ENCODE assay signal across 14 mouse cellular contexts in genomic region chr11:34975771-34976302, GRCm38 (mm10).
A peak's percentile ranks its signal among the peaks of the same experiment; 100 is the strongest.
DNase-seq lines count a peak whose midpoint lies in the region; ATAC-seq and TF ChIP-seq lines count a peak whose summit lies in the region.
"Had no signal": no experiment of that assay in that cellular context is flagged by ENCODE, and none has a peak within 500 bp of the region (broad histone marks: within the 10 kb centered on the region; RNA-seq: fewer than 3 reads in every experiment).

No protein-coding gene starts in this region.

- no peak for TF ChIP-seq CTCF in liver, postnatal 0 days (IDR thresholded peaks at IDR 0.05; ENCODE audit: low read depth)

- 0 out of 2 replicates have a peak overlapping the region, but pooled peaks have one; percentile 3 for H3K4me2 ChIP-seq in heart, embryonic 12.5 days
- no peak overlapping the region for H3K4me2 ChIP-seq in liver, postnatal 0 days (ENCODE audit: low read depth, low read length)
- H3K4me2 ChIP-seq in liver, embryonic 11.5 days, result no peak overlapping the region
- no peak overlapping the region for H3K4me2 ChIP-seq in stomach, embryonic 16.5 days (ENCODE audit: low read depth, low read length)
- H3K4me2 ChIP-seq: embryonic facial prominence, embryonic 13.5 days; hindbrain, embryonic 15.5 days; limb, embryonic 15.5 days had no signal

- intact Hi-C loops in heart, postnatal 14 days (cut with DNase I), result no loop called here

- H3K27ac ChIP-seq in heart, embryonic 12.5 days (ENCODE audit: poor library complexity, severe bottlenecking), result no peak overlapping the region; the same call in 1 of the 2 replicates
- 0 out of 2 replicates have a peak overlapping the region, but pooled peaks have one; percentile 12 for H3K27ac ChIP-seq in liver, postnatal 0 days (ENCODE audit: low read depth)
- no peak overlapping the region for H3K27ac ChIP-seq in liver, embryonic 11.5 days (ENCODE audit: low read depth, low read length)
- peak overlapping the region; percentile 34; the same call in 1 of the 2 replicates for H3K27ac ChIP-seq in stomach, embryonic 16.5 days (ENCODE audit: low read length)
- H3K27ac ChIP-seq: embryonic facial prominence, embryonic 13.5 days; hindbrain, embryonic 15.5 days; limb, embryonic 15.5 days had no signal

- no peak overlapping the region for H3K4me3 ChIP-seq in heart, embryonic 12.5 days
- no peak overlapping the region for H3K4me3 ChIP-seq in liver, postnatal 0 days (ENCODE audit: low read depth, low read length)
- no peak overlapping the region for H3K4me3 ChIP-seq in liver, embryonic 11.5 days (ENCODE audit: low read depth, low read length)
- no peak overlapping the region for H3K4me3 ChIP-seq in stomach, embryonic 16.5 days (replicated peaks; ENCODE audit: low read length)
- H3K4me3 ChIP-seq: embryonic facial prominence, embryonic 13.5 days; hindbrain, embryonic 15.5 days; limb, embryonic 15.5 days had no signal

- no peak for TF ChIP-seq EP300 in liver, postnatal 0 days (IDR thresholded peaks at IDR 0.05; ENCODE audit: low read depth)

- WGBS in heart, embryonic 12.5 days, result 55% methylated on average over 8 of the region's 8 CpGs
- 53% methylated on average over 8 of the region's 8 CpGs for WGBS in liver, postnatal 0 days (ENCODE audit: insufficient replicate concordance)
- 59% methylated on average over 8 of the region's 8 CpGs for WGBS in liver, embryonic 11.5 days
- 16% methylated on average over 8 of the region's 8 CpGs for WGBS in stomach, embryonic 16.5 days

- H3K36me3 ChIP-seq in heart, embryonic 12.5 days, result no peaks in the 10 kb centered on the region
- H3K36me3 ChIP-seq in liver, postnatal 0 days (replicated peaks; ENCODE audit: insufficient read depth, low read length), result no peaks in the 10 kb centered on the region
- H3K36me3 ChIP-seq in liver, embryonic 11.5 days (ENCODE audit: control insufficient read depth, insufficient read depth, low read length), result no peaks in the 10 kb centered on the region
- no peaks in the 10 kb centered on the region for H3K36me3 ChIP-seq in stomach, embryonic 16.5 days (ENCODE audit: control insufficient read depth, insufficient read depth, low read length)
- H3K36me3 ChIP-seq: embryonic facial prominence, embryonic 13.5 days; hindbrain, embryonic 15.5 days; limb, embryonic 15.5 days had no signal

- H3K9me3 ChIP-seq in heart, embryonic 12.5 days (replicated peaks), result no peaks in the 10 kb centered on the region
- H3K9me3 ChIP-seq in liver, postnatal 0 days (ENCODE audit: low read length), result no peaks in the 10 kb centered on the region
- H3K9me3 ChIP-seq in liver, embryonic 11.5 days (ENCODE audit: control insufficient read depth, low read length), result no peaks in the 10 kb centered on the region
- no peaks in the 10 kb centered on the region for H3K9me3 ChIP-seq in stomach, embryonic 16.5 days (replicated peaks; ENCODE audit: control insufficient read depth, low read length)
- H3K9me3 ChIP-seq: embryonic facial prominence, embryonic 13.5 days; hindbrain, embryonic 15.5 days; limb, embryonic 15.5 days had no signal

- H3K9ac ChIP-seq in heart, embryonic 12.5 days, result no peak overlapping the region
- no peak overlapping the region for H3K9ac ChIP-seq in liver, postnatal 0 days (replicated peaks)
- H3K9ac ChIP-seq in liver, embryonic 11.5 days (ENCODE audit: low read depth, low read length), result no peak overlapping the region
- H3K9ac ChIP-seq in stomach, embryonic 16.5 days (ENCODE audit: low read length), result no peak overlapping the region
- H3K9ac ChIP-seq: embryonic facial prominence, embryonic 13.5 days; forebrain, postnatal 0 days; hindbrain, embryonic 15.5 days; limb, embryonic 15.5 days had no signal

- DNase-seq in heart, postnatal 14 days, result no peak
- DNase-seq in liver, postnatal 0 days, result no peak
- no peak for DNase-seq in liver, embryonic 11.5 days (ENCODE audit: low spot score)
- peak; percentile 33 to 44 for DNase-seq in kidney, adult 8-10 months
- DNase-seq in thymus, adult 18-20 months, result no peak
- DNase-seq: cerebellum, adult 9-10 months; forebrain, postnatal 0 days; right cerebral cortex, postnatal 14 days; thymus, postnatal 36 days had no signal

- no peaks in the 10 kb centered on the region for H3K27me3 ChIP-seq in heart, embryonic 12.5 days (replicated peaks)
- H3K27me3 ChIP-seq in liver, postnatal 0 days (ENCODE audit: insufficient read depth, low read length), result no peaks in the 10 kb centered on the region
- H3K27me3 ChIP-seq in liver, embryonic 11.5 days (replicated peaks; ENCODE audit: control insufficient read depth, insufficient read depth, low read length), result no peaks in the 10 kb centered on the region
- no peaks in the 10 kb centered on the region for H3K27me3 ChIP-seq in stomach, embryonic 16.5 days (ENCODE audit: control insufficient read depth, insufficient read depth, low read length)
- H3K27me3 ChIP-seq: embryonic facial prominence, embryonic 13.5 days; hindbrain, embryonic 15.5 days; limb, embryonic 15.5 days had no signal

- ATAC-seq in heart, embryonic 12.5 days (ENCODE audit: insufficient number of reproducible peaks, low FRiP score), result peak; percentile 64; the same call in 1 of the 2 replicates
- ATAC-seq in liver, postnatal 0 days, result no peak
- ATAC-seq in liver, embryonic 11.5 days (replicated peaks; ENCODE audit: low FRiP score), result no peak
- ATAC-seq in stomach, embryonic 16.5 days (ENCODE audit: insufficient read depth, low FRiP score), result peak; percentile 65; the same call in 1 of the 2 replicates
- ATAC-seq: forebrain, postnatal 0 days had no signal

- H3K4me1 ChIP-seq in heart, embryonic 12.5 days (replicated peaks), result peaks cover 22% of the 10 kb centered on the region
- H3K4me1 ChIP-seq in liver, postnatal 0 days (ENCODE audit: insufficient read depth), result 0 out of 2 replicates have a peak, but pooled peaks cover 3% of the 10 kb centered on the region
- H3K4me1 ChIP-seq in liver, embryonic 11.5 days (replicated peaks; ENCODE audit: control insufficient read depth, insufficient read depth, low read length), result no peaks in the 10 kb centered on the region
- peaks cover 21% of the 10 kb centered on the region for H3K4me1 ChIP-seq in stomach, embryonic 16.5 days (ENCODE audit: control insufficient read depth, insufficient read depth, low read length)
- H3K4me1 ChIP-seq: hindbrain, embryonic 15.5 days; limb, embryonic 15.5 days had no signal

Comparison
In these comparisons a context has a peak if more than half of its experiments do, and no peak if none do; other contexts are left out.
1. H3K27ac ChIP-seq: peak in liver, postnatal 0 days (single experiment) and stomach, embryonic 16.5 days (single experiment); none in heart, embryonic 12.5 days (single experiment) and liver, embryonic 11.5 days (single experiment).
2. ATAC-seq: peak in heart, embryonic 12.5 days (single experiment) and stomach, embryonic 16.5 days (single experiment); none in liver, postnatal 0 days (single experiment) and liver, embryonic 11.5 days (single experiment).
3. DNase-seq: peak in kidney, adult 8-10 months (2 of 2); none in heart, postnatal 14 days (0 of 2), liver, postnatal 0 days (single experiment), liver, embryonic 11.5 days (single experiment) and thymus, adult 18-20 months (0 of 2).